Mouse (Mus musculus): Measurements from ENCODE around the gene Apex1.
A peak's percentile ranks its signal among the peaks of the same experiment; 100 is the strongest.
"Not testable (repeated sequence)": the region's sequence is repeated elsewhere in the genome, so short reads cannot be mapped to it uniquely, and the experiment has no call there.

The Apex1 gene

GRCm38 (mm10) chr14:50968216-50968980 lies 43.6 kb downstream of the Apex1 start:
- DNase-seq (ENCODE audit: extremely low read depth, low read depth, low spot score): peak; percentile 91

DNA sequence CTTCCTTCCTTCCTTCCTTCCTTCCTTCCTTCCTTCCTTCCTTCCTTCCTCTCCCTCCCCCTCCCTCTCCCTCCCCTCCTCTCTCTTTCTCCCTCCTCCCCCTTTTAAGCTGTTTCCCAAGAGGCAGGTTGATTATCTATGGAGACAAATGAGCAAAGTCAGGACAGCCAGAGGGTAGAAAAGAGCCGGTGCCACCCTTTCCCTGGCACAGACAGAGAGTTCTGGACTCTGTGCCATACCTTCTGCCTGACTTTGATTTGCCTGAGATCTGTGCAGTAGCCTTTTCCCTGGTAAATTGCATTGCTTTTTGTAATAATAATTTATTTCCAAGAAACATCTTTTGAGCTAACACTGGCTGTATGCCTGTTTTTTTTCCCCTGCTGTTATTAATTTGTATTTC lies 44.3 kb downstream of the Apex1 start:
- no peak for DNase-seq (ENCODE audit: extremely low read depth, low read depth, low spot score)

DNA sequence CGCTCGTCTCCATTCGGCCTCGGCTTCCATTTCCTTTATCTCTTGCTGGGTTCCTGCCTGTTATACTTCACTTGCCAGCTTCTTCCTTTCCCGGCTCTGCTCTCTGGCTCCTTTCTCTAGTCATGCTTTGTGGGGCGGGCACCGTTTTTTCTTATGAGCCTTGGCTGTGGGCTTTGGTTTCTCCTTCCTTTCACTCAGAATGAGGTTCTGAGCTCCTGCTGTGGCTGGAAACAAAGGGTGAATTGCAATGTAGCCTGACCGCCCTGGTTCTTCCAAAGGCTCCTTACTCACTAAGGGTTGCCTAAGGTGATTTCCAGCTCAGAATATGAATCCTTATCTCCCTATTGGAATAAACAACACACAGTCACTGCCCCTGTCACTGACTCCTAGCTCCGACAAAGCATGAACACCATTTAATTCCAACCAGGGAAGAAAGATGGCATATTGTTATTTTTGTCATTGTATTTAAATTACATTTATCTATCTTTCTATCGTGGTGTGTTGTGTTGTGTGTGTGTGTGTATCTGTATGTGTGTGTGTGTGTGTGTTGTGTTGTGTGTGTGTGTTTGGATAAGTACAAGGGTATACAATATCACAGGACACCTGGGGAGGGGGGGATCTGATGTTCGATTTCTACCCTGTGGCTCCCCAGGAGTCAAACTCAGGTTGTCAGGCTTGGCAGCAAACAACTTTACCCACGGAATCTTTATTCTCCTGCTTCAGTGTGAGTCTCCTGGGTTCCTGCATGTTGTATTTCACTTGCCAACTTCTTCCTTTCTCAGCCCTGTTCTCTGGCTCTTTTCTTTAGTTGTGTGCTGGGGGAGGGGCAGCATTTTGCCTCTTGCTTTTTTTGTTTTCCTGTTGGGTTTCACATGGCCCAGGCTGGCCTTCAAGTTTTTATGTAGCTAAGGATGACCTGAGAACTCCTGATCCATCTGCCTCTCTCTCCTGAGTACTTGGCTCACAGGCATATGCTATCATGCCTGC lies 45.1 kb downstream of the Apex1 start:
- no peak for DNase-seq (ENCODE audit: extremely low read depth, low read depth, low spot score)

GRCm38 (mm10) chr14:50970822-50971221 lies 46.1 kb downstream of the Apex1 start:
- DNase-seq (ENCODE audit: extremely low read depth, low read depth, low spot score): no peak

DNA sequence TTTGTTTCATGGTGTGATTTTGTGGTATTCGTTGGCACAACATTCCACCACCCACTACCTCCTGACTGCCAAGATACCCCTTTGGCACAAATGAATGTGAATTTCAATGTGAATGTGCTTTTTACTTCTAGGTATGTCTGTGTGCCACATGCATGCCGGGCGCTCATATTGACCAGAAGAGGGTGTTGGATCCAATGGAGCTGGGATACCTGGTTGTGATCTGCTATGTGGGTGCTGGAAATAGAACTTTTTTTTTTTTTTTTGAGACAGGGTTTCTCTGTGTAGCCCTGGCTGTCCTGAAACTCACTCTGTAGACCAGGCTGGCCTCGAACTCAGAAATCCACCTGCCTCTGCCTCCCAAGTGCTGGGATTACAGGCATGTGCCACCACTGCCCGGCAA lies 48.3 kb downstream of the Apex1 start:
- DNase-seq (ENCODE audit: extremely low read depth, low read depth, low spot score): not testable (repeated sequence)

- DNase-seq (ENCODE audit: extremely low read depth, low read depth, low spot score): no peak
Measured at GRCm38 (mm10) chr14:50973700-50974099, 48.9 kb downstream of the Apex1 start.

DNA sequence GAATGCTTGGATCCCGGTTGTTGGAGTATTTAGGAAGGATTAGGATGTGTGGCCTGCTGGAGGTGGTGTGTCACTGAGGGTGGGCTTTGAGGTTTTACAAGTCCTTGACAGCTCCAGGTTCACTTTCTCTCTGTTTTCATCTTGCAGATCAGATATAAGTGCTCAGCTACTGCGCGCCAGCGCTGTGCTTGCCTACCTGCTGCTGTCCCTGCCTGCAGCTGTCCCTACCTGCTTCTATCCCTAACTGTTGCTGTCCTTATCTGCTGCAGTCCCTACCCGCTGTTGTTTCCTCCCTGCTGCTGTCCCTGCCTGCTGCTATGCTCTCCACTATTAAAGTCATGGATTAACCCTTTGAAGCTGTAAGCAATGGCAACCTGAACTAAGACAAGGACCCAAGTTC lies 50.2 kb downstream of the Apex1 start:
- no peak for DNase-seq (ENCODE audit: extremely low read depth, low read depth, low spot score)

- DNase-seq (ENCODE audit: extremely low read depth, low read depth, low spot score): no peak
Measured at GRCm38 (mm10) chr14:50976674-50977073, 51.9 kb downstream of the Apex1 start.
